Mouse (Mus musculus): ENCODE measurements around the gene Acsm2. TPM values are rescaled to one million over a fixed set of nuclear protein-coding genes. Genes with fewer than 3 reads are reported as not detected.
"Not testable (repeated sequence)": the region's sequence is repeated elsewhere in the genome, so short reads cannot be mapped to it uniquely, and the experiment has no call there.

Gene Acsm2
- total RNA-seq, 2 experiments from 2014 or later, result not detected

DNA sequence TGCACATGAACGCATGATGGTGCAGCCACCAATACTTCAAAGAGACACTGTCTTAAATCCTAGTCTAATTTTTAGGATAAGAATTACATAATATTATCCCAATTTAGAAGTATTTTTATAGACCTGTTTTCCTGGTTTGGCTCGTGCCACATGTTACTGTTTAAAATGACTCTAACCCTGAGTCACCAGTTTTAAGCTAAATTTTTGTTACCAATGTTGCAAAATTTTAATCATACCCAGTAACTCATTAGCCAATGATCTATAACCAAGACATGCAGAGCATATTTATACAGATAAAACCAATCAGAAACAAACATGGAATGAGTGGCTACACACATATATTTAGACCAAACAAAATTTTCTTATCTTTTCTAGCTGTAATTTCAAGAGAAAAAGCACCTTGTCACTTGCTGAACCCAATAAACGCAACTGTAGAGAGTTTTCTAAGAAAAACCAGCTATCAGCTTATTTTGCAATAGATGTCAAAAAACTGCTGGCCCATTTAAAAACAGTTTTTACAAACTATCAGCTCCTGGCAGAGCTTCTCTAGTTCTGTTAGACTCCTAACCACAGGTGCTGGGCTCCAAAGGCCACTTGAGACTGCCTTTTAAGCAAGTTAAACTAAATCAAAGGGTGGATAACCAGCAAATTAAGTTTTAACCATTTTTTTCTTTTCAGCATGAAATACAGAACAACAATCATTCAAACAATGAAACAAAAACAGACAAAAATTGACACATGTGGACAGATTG, 3.5 kb upstream of the Acsm2 start:
- DNase-seq (ENCODE audit: extremely low spot score in 1 of 2, low spot score in 2 of 2), result no peak
- intact Hi-C loops (cut with DNase I), result no loop called here

- intact Hi-C loops (cut with DNase I), result no loop called here
- no peak for DNase-seq (ENCODE audit: extremely low spot score in 1 of 2, low spot score in 2 of 2)
These were observed 5.8 kb downstream of the Acsm2 start for GRCm38 (mm10) chr7:119559789-119560451.

DNA sequence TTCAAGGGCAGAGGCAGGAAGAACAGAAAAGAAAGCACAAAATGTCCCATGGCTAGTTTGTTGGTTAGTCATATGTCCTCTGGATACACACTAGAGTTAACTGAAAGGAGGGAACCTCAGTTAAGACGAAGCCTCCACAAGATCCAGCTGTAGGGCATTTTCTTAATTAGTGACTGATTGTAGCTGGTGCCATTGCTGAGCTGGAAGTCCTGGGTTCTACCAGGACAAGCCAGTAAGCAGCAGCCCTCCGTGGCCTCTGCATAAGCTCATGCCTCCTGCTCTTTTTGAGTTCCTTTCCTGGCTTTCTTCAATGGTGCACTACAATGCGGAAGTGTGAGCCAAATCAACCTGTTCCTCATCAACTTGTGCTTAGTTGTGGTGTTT, 6.3 kb downstream of the Acsm2 start:
- intact Hi-C loops (cut with DNase I), result no loop called here

DNA sequence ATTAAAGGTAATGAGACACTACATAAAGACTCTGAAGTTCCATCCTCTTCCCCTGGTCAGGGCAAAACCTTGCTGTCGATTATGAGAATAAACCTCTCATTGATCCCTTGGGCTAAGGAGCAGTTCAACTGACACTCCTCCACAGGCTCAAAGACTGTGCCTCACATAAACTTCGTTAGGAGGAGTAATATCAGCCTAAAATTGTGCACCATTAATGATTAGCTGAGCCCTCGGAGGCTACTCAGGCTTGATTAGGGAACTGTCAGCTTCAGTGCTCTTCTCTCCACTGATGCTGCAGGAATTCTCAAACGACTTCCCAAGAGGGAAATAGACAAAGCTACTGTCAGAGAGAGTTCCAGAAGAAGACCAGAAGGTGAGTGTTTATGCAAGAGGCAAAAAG, 7.3 kb downstream of the Acsm2 start:
- no peak for DNase-seq (ENCODE audit: extremely low spot score in 1 of 2, low spot score in 2 of 2)

More for the DNA sequence above, 6.3 kb downstream of the Acsm2 start:
- DNase-seq (ENCODE audit: extremely low spot score in 1 of 2, low spot score in 2 of 2), result no peak

DNA sequence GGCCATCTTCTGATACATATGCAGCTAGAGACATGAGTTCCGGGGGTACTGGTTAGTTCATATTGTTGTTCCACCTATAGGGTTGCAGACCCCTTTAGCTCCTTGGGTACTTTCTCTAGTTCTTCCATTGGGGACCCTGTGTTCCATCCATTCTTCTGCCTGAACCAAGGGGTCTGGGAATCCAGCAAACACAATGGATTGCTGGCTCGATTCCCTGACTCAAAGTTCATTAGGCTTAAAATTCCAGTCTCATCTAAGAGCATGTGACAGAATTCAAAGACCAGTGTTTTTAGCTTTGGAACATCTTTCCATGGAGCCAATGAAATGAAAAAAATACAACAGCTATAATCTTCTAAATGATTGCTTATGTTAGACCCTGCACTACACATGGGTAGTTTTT, 8.3 kb downstream of the Acsm2 start:
- intact Hi-C loops (cut with DNase I); DNase-seq (ENCODE audit: extremely low spot score in 1 of 2, low spot score in 2 of 2): not testable (repeated sequence)

More for the DNA sequence above, 7.3 kb downstream of the Acsm2 start:
- intact Hi-C loops (cut with DNase I), result no loop called here

GRCm38 (mm10) chr7:119594530-119595107, 40.5 kb downstream of the Acsm2 start:
- no peak for DNase-seq (ENCODE audit: extremely low spot score in 1 of 2, low spot score in 2 of 2)
- intact Hi-C loops (cut with DNase I), result no loop called here

- intact Hi-C loops (cut with DNase I), result no loop called here
- no peak for DNase-seq (ENCODE audit: extremely low spot score in 1 of 2, low spot score in 2 of 2)
These were observed 41.2 kb downstream of the Acsm2 start for GRCm38 (mm10) chr7:119595306-119595705.

DNA sequence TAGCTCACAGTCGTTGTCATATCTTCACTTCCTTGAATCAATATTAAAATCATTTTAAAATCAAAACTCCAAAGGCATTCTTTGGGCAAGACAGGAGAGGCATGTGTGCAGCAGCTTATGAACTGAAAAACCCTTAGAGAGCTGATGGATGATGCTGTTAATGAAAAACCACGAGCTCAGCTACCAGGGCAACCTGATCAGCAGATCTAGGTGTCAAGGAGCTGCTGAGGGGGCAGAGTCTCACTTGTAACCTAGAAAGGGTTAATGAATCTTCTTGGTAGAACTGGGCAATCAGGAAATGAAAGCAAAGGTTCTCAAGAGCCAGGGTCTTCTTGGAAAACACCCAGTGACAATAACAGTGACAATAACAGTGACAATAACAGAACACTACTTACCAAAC, 42.4 kb downstream of the Acsm2 start:
- intact Hi-C loops (cut with DNase I), result no loop called here
- DNase-seq (ENCODE audit: extremely low spot score in 1 of 2, low spot score in 2 of 2), result no peak

DNA sequence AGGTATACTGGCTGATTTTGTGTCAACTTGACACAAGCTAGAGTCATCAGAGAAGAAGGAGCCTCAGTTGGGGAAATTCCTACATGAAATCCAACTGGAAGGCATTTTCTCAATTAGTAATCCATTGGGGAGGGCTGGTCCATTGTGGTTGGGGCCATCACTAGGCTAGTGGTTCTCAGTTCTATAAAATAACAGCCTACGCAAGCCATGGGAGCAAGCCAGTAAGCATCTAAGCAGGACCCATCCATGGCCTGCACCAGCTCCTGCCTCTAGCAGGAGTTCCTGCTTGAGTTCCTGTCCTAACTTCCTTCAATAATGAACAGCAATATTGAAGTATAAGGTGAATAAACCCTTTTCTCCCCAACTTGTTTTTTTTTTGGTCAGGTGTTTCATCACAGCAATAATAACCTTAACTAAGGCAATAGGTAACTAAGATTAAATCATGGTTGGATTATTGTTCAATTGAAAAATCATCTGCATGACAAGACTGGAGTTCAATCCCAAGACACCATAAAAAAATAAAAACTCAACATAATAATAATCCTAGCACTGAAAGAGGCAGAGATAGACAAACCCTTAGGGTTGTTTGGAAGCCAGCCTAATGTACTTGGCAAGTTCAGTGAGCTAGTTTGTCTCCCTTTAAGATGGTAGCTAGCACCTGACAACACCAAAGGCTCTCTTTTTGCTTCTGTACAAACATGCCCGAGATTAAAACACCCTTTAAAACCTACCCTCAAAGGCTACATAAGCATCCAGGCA, 47.2 kb downstream of the Acsm2 start:
- DNase-seq (ENCODE audit: extremely low spot score in 1 of 2, low spot score in 2 of 2), result no peak
- intact Hi-C loops (cut with DNase I), result no loop called here

DNA sequence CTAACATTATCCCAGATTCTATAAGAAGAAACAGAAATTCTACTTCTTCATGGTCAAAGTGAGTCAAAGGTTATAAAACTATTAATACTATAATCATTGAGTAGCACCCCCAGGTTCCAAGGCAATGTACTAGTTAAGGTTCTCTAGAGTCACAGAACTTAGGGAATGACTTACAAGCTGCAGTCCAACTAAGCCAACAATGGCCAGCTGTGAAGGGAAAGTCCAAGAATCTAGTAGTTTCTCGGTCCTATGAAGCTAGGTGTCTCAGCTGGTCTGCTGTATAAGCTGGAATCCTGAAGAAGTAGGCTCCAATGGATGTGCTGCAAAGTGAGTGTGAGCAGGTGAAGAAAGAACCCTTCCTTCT, 47.8 kb downstream of the Acsm2 start:
- intact Hi-C loops (cut with DNase I), result no loop called here
- no peak for DNase-seq (ENCODE audit: extremely low spot score in 1 of 2, low spot score in 2 of 2)

- intact Hi-C loops (cut with DNase I), result no loop called here
These were observed 50.9 kb downstream of the Acsm2 start for GRCm38 (mm10) chr7:119604903-119605483.

DNA sequence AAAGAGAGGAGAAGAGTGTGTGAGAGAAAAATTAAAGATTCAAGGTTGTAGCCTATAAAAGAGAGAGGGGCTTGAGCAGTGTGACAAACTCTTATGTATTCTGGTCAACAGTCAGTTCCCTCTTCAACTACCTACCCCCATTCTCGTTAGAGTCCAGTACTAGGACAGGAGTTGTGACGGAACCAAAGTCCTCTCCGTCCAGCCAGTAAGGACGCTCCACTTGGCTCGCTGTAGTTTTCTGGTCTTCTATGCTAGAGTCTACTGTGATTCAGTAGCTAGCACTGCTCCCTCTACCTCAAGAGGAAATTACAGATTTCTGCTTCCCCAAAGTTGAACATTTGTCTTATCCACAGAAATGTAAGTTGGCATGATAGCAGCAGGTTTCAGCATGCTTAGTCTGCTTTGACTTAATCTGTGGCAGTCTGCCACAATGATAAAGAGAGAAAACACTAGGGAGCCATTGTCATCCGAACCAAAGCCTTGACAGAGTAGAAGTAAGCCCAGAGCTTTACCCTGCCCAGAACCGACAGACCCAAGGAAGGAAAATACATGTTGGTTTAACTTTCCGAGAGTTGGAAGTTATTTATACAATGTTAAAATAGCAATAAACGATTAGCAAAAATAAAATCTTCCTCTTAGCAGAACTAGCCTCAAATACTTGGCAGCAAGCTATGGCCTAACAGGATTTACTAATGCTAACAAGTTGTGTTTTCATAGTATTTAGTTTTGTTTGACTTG, 52.0 kb downstream of the Acsm2 start:
- intact Hi-C loops (cut with DNase I), result no loop called here
- no peak for DNase-seq (ENCODE audit: extremely low spot score in 1 of 2, low spot score in 2 of 2)

More at GRCm38 (mm10) chr7:119604903-119605483, 50.9 kb downstream of the Acsm2 start:
- DNase-seq (ENCODE audit: extremely low spot score in 1 of 2, low spot score in 2 of 2), result no peak

DNA sequence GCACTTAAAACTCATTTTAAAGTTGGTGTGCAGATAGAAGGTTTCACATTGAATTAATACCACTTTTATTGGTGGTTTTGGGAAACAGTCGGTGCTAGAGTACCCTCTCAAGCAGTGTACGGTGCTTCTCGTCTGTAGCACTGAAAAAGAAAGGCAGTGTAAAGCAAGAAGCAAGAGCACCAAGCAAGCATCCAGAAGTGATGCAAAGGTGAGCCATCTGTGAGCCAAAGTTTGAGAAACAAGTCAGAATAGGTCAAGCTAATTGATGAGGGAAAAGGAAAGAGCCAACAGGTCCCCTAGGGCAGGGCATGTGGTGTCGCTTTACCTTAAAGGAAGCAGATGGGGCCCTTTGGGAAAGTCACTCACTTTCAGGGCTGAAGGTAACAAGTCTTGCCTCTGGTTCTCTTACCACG, 52.5 kb downstream of the Acsm2 start, which contains the start of gene Acsm1:
TSS of gene Acsm1 (plus strand) at position 363 of the 413 bp plus-strand sequence.
- intact Hi-C loops (cut with DNase I), result no loop called here
- DNase-seq (ENCODE audit: extremely low spot score in 1 of 2, low spot score in 2 of 2), result no peak

- intact Hi-C loops (cut with DNase I), result no loop called here
- DNase-seq (ENCODE audit: extremely low spot score in 1 of 2, low spot score in 2 of 2), result no peak
These were observed 53.8 kb downstream of the Acsm2 start for GRCm38 (mm10) chr7:119607796-119608515.

GRCm38 (mm10) chr7:119616531-119616930, 62.4 kb downstream of the Acsm2 start:
- no peak for DNase-seq (ENCODE audit: extremely low spot score in 1 of 2, low spot score in 2 of 2)
- intact Hi-C loops (cut with DNase I), result no loop called here

- intact Hi-C loops (cut with DNase I), result no loop called here
- no peak for DNase-seq (ENCODE audit: extremely low spot score in 1 of 2, low spot score in 2 of 2)
These were observed 63.5 kb downstream of the Acsm2 start for GRCm38 (mm10) chr7:119617593-119617992.

DNA sequence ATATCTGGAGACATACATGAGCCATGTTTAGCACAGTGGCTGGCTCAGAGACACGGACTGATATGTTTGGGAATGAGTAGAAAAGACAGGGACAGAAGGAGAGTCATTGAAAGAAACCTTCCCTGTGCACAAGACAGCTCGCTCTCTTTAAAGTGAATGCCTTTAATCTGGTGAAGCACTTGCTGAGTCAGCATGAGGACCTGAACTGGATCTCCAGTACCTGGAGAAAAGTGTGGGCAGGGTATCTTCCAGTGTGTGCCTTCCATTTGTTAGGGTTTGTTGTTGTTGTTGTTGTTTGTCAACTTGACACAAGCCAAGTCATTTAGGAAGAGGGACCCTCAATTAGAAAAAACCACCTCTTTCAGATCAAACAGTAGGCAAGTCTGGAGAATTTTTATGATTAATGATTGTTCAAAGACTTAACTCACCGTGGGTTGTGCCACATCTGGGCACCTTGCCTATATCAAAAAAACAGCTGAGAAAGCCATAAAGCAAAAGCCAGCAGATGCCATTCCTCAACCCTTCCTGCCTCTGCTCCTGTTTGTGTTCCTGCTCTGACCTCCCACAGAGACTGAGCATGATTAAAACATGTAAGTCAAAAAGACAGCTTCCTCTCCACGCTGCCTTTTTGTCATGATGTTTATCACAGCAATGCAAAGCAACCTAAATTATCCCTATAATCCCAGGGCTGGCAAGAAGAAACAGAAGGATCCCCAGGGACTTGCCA, 64.2 kb downstream of the Acsm2 start:
- intact Hi-C loops (cut with DNase I), result no loop called here
- DNase-seq (ENCODE audit: extremely low spot score in 1 of 2, low spot score in 2 of 2), result no peak

All from left cerebral cortex, postnatal 10 days (tissue).